Comparison of ENCODE assay signal across 8 mouse cellular contexts in genomic region chr14:20180751-20181162, GRCm38 (mm10). TPM values are rescaled to one million over a fixed set of nuclear protein-coding genes. Genes with fewer than 3 reads are reported as not detected.
DNase-seq lines count a peak whose midpoint lies in the region; ATAC-seq and TF ChIP-seq lines count a peak whose summit lies in the region.

No protein-coding gene starts in this region.

- WGBS in embryonic facial prominence, embryonic 12.5 days: under 1% methylated on average over 24 of the region's 24 CpGs
- 0% methylated on average over 24 of the region's 24 CpGs for WGBS in hindbrain, embryonic 11.5 days
- 1% methylated on average over 24 of the region's 24 CpGs for WGBS in liver, postnatal 0 days (ENCODE audit: insufficient replicate concordance)
- WGBS in neural tube, embryonic 13.5 days: under 1% methylated on average over 24 of the region's 24 CpGs

- intact Hi-C loops in left cerebral cortex, postnatal 36 days (cut with DNase I): no loop called here

- H3K4me1 ChIP-seq in embryonic facial prominence, embryonic 12.5 days: peaks cover 32% of the 10 kb centered on the region
- peaks cover 9% of the 10 kb centered on the region for H3K4me1 ChIP-seq in hindbrain, embryonic 11.5 days (replicated peaks; ENCODE audit: control insufficient read depth, insufficient read depth, low read length)
- peaks cover 33% of the 10 kb centered on the region for H3K4me1 ChIP-seq in liver, postnatal 0 days (ENCODE audit: insufficient read depth)
- peaks cover 50% of the 10 kb centered on the region for H3K4me1 ChIP-seq in neural tube, embryonic 13.5 days (replicated peaks)

- no peak for TF ChIP-seq EP300 in liver, postnatal 0 days (IDR thresholded peaks at IDR 0.05; ENCODE audit: low read depth)

- H3K27me3 ChIP-seq in embryonic facial prominence, embryonic 12.5 days: no peaks in the 10 kb centered on the region
- H3K27me3 ChIP-seq in hindbrain, embryonic 11.5 days (ENCODE audit: control insufficient read depth, insufficient read depth, low read length): no peaks in the 10 kb centered on the region
- no peaks in the 10 kb centered on the region for H3K27me3 ChIP-seq in liver, postnatal 0 days (ENCODE audit: insufficient read depth, low read length)
- peaks cover 13% of the 10 kb centered on the region for H3K27me3 ChIP-seq in neural tube, embryonic 13.5 days

- H3K9ac ChIP-seq in embryonic facial prominence, embryonic 12.5 days: peak overlapping the region; percentile 41
- H3K9ac ChIP-seq in hindbrain, embryonic 11.5 days (ENCODE audit: low read depth, low read length): peak overlapping the region; percentile 64
- peak overlapping the region; percentile 64 for H3K9ac ChIP-seq in liver, postnatal 0 days (replicated peaks)
- H3K9ac ChIP-seq in neural tube, embryonic 13.5 days: peak overlapping the region; percentile 64

- ATAC-seq in embryonic facial prominence, embryonic 12.5 days (ENCODE audit: insufficient number of reproducible peaks, insufficient read depth, low FRiP score, low TSS enrichment): no peak
- ATAC-seq in hindbrain, embryonic 11.5 days (ENCODE audit: low FRiP score): 0 out of 2 replicates have a peak, but pooled peaks have one; percentile 6
- ATAC-seq in liver, postnatal 0 days: peak; percentile 50
- ATAC-seq in neural tube, embryonic 13.5 days (ENCODE audit: low read depth): 0 out of 2 replicates have a peak, but pooled peaks have one; percentile 6

- H3K4me2 ChIP-seq in embryonic facial prominence, embryonic 12.5 days (replicated peaks): peak overlapping the region; percentile 89
- H3K4me2 ChIP-seq in hindbrain, embryonic 11.5 days (replicated peaks; ENCODE audit: low read depth, low read length): peak overlapping the region; percentile 83
- peak overlapping the region; percentile 94 for H3K4me2 ChIP-seq in liver, postnatal 0 days (ENCODE audit: low read depth, low read length)
- peak overlapping the region; percentile 96 for H3K4me2 ChIP-seq in neural tube, embryonic 13.5 days

- H3K4me3 ChIP-seq in embryonic facial prominence, embryonic 12.5 days: peak overlapping the region; percentile 44
- H3K4me3 ChIP-seq in hindbrain, embryonic 11.5 days (ENCODE audit: low read depth, low read length): peak overlapping the region; percentile 55
- H3K4me3 ChIP-seq in liver, postnatal 0 days (ENCODE audit: low read depth, low read length): peak overlapping the region; percentile 75
- peak overlapping the region; percentile 64 for H3K4me3 ChIP-seq in neural tube, embryonic 13.5 days

- peak; percentile 11 to 20 for DNase-seq in thymus, adult 18-20 months
- no peak for DNase-seq in thymus, postnatal 0 days (ENCODE audit: low spot score)
- peak; percentile 39 for DNase-seq in hindbrain, embryonic 11.5 days (ENCODE audit: low spot score)
- DNase-seq in liver, postnatal 0 days: peak; percentile 65
- DNase-seq in cerebellum, postnatal 36 days: no peak
- no peak for DNase-seq in left cerebral cortex, postnatal 36 days (ENCODE audit: low spot score in 2 of 2)

- no peak overlapping the region for H3K27ac ChIP-seq in embryonic facial prominence, embryonic 12.5 days
- H3K27ac ChIP-seq in hindbrain, embryonic 11.5 days (ENCODE audit: low read depth, low read length): no peak overlapping the region
- peak overlapping the region; percentile 55 for H3K27ac ChIP-seq in liver, postnatal 0 days (ENCODE audit: low read depth)
- no peak overlapping the region for H3K27ac ChIP-seq in neural tube, embryonic 13.5 days (replicated peaks)

- H3K9me3 ChIP-seq in embryonic facial prominence, embryonic 12.5 days: no peaks in the 10 kb centered on the region
- H3K9me3 ChIP-seq in hindbrain, embryonic 11.5 days (ENCODE audit: control insufficient read depth, low read length): no peaks in the 10 kb centered on the region
- H3K9me3 ChIP-seq in liver, postnatal 0 days (ENCODE audit: low read length): no peaks in the 10 kb centered on the region
- H3K9me3 ChIP-seq in neural tube, embryonic 13.5 days: no peaks in the 10 kb centered on the region

- H3K36me3 ChIP-seq in embryonic facial prominence, embryonic 12.5 days: no peaks in the 10 kb centered on the region
- H3K36me3 ChIP-seq in hindbrain, embryonic 11.5 days (ENCODE audit: control insufficient read depth, insufficient read depth, low read length): no peaks in the 10 kb centered on the region
- no peaks in the 10 kb centered on the region for H3K36me3 ChIP-seq in liver, postnatal 0 days (replicated peaks; ENCODE audit: insufficient read depth, low read length)
- no peaks in the 10 kb centered on the region for H3K36me3 ChIP-seq in neural tube, embryonic 13.5 days

- no peak for TF ChIP-seq CTCF in liver, postnatal 0 days (IDR thresholded peaks at IDR 0.05; ENCODE audit: low read depth)

RNA-seq across cellular contexts. Expression of gene Kcnk5, which starts 0.9 kb away (rescaled TPM):
- polyA plus RNA-seq in thymus, postnatal 0 days (2015; fragmentation: Nextera tagmentation; extraction: Ambion mirVana): 7.1 and 8.2 TPM in 2 replicates
- polyA plus RNA-seq in embryonic facial prominence, embryonic 12.5 days (2016; fragmentation: Nextera tagmentation; extraction: Ambion mirVana): 6.5 and 6.9 TPM in 2 replicates
- polyA plus RNA-seq in hindbrain, embryonic 11.5 days (2014; fragmentation: Nextera tagmentation; extraction: Ambion mirVana): 4.6 and 8.5 TPM in 2 replicates
- polyA plus RNA-seq in liver, postnatal 0 days (2015; fragmentation: Nextera tagmentation; extraction: Ambion mirVana): 4.5 and 5.1 TPM in 2 replicates
- polyA plus RNA-seq in neural tube, embryonic 13.5 days (2015; fragmentation: Nextera tagmentation; extraction: Ambion mirVana): 3.4 and 3.9 TPM in 2 replicates
- total RNA-seq in left cerebral cortex, postnatal 36 days (2021): under 1 TPM; 0.41 to 0.47 TPM

RNA-seq across cellular contexts. Expression of gene Saysd1, which starts 42.4 kb away (rescaled TPM):
- polyA plus RNA-seq in thymus, postnatal 0 days (2015; fragmentation: Nextera tagmentation; extraction: Ambion mirVana): 14.4 and 16.0 TPM in 2 replicates
- 11.0 and 11.5 TPM in 2 replicates for polyA plus RNA-seq in embryonic facial prominence, embryonic 12.5 days (2016; fragmentation: Nextera tagmentation; extraction: Ambion mirVana)
- polyA plus RNA-seq in hindbrain, embryonic 11.5 days (2014; fragmentation: Nextera tagmentation; extraction: Ambion mirVana): 12.9 and 14.9 TPM in 2 replicates
- polyA plus RNA-seq in liver, postnatal 0 days (2015; fragmentation: Nextera tagmentation; extraction: Ambion mirVana): 9.6 and 11.0 TPM in 2 replicates
- 12.3 and 14.3 TPM in 2 replicates for polyA plus RNA-seq in neural tube, embryonic 13.5 days (2015; fragmentation: Nextera tagmentation; extraction: Ambion mirVana)
- total RNA-seq in left cerebral cortex, postnatal 36 days (2021): 1 to 10 TPM; 4.5 to 5.2 TPM

Comparison
In these comparisons a context has a peak if more than half of its experiments do, and no peak if none do; other contexts are left out.
1. DNase-seq: peak in thymus, adult 18-20 months (2 of 2), hindbrain, embryonic 11.5 days (single experiment) and liver, postnatal 0 days (single experiment); none in thymus, postnatal 0 days (single experiment), cerebellum, postnatal 36 days (0 of 2) and left cerebral cortex, postnatal 36 days (0 of 2).
2. Peak in every context shown above with its lines, with median percentiles within 50 percentile points of each other: H3K4me2 ChIP-seq, H3K4me3 ChIP-seq and H3K9ac ChIP-seq.